ENCODE assay signal across 8 mouse cellular contexts in genomic region chr11:21239763-21240509, GRCm38 (mm10). TPM values are rescaled to one million over a fixed set of nuclear protein-coding genes. Genes with fewer than 3 reads are reported as not detected.
DNase-seq lines count a peak whose midpoint lies in the region; ATAC-seq and TF ChIP-seq lines count a peak whose summit lies in the region.

No protein-coding gene starts in this region.

- H3K4me1 ChIP-seq in kidney, adult 2 months (ENCODE audit: control insufficient read depth, insufficient read depth, low read length), result peaks cover 23% of the 10 kb centered on the region
- peaks cover 1% of the 10 kb centered on the region; the same call in 1 of the 2 replicates for H3K4me1 ChIP-seq in bone marrow, adult 2 months (ENCODE audit: control insufficient read depth, insufficient read depth, low read length)
- H3K4me1 ChIP-seq in hindbrain, embryonic 11.5 days (replicated peaks; ENCODE audit: control insufficient read depth, insufficient read depth, low read length), result 0 out of 2 replicates have a peak, but pooled peaks cover 2% of the 10 kb centered on the region
- peaks cover 17% of the 10 kb centered on the region for H3K4me1 ChIP-seq in midbrain, embryonic 13.5 days (replicated peaks)

- H3K9ac ChIP-seq in hindbrain, embryonic 11.5 days (ENCODE audit: low read depth, low read length), result peak overlapping the region; percentile 99
- H3K9ac ChIP-seq in midbrain, embryonic 13.5 days (replicated peaks), result peak overlapping the region; percentile 99

- H3K4me2 ChIP-seq in hindbrain, embryonic 11.5 days (replicated peaks; ENCODE audit: low read depth, low read length), result peak overlapping the region; percentile 65
- peak overlapping the region; percentile 65 for H3K4me2 ChIP-seq in midbrain, embryonic 13.5 days (replicated peaks)

- no peaks in the 10 kb centered on the region for H3K27me3 ChIP-seq in kidney, adult 2 months (replicated peaks; ENCODE audit: control insufficient read depth, insufficient read depth, low read length)
- H3K27me3 ChIP-seq in hindbrain, embryonic 11.5 days (ENCODE audit: control insufficient read depth, insufficient read depth, low read length), result no peaks in the 10 kb centered on the region
- no peaks in the 10 kb centered on the region for H3K27me3 ChIP-seq in midbrain, embryonic 13.5 days

- no peak for ATAC-seq in hindbrain, embryonic 11.5 days (ENCODE audit: low FRiP score)
- ATAC-seq in midbrain, embryonic 13.5 days, result no peak

- no peak for DNase-seq in kidney, adult 2 months
- DNase-seq in kidney, postnatal 10 days, result no peak
- peak; percentile 16 for DNase-seq in hindbrain, embryonic 11.5 days (ENCODE audit: low spot score)
- DNase-seq in testis, postnatal 14 days (ENCODE audit: low spot score), result no peak
- DNase-seq in right cerebral cortex, postnatal 25 days, result no peak
- DNase-seq in thymus, postnatal 36 days, result no peak

- H3K4me3 ChIP-seq in kidney, adult 2 months (ENCODE audit: insufficient read depth, low read depth, low read length), result peak overlapping the region; percentile 75
- H3K4me3 ChIP-seq in bone marrow, adult 2 months (replicated peaks; ENCODE audit: control insufficient read depth, low read depth, low read length), result peak overlapping the region; percentile 91
- peak overlapping the region; percentile 91 for H3K4me3 ChIP-seq in hindbrain, embryonic 11.5 days (ENCODE audit: low read depth, low read length)
- peak overlapping the region; percentile 88 for H3K4me3 ChIP-seq in midbrain, embryonic 13.5 days (replicated peaks)

- no peaks in the 10 kb centered on the region for H3K36me3 ChIP-seq in kidney, adult 2 months (ENCODE audit: control insufficient read depth, insufficient read depth, low read length)
- H3K36me3 ChIP-seq in hindbrain, embryonic 11.5 days (ENCODE audit: control insufficient read depth, insufficient read depth, low read length), result no peaks in the 10 kb centered on the region
- H3K36me3 ChIP-seq in midbrain, embryonic 13.5 days, result no peaks in the 10 kb centered on the region

- H3K27ac ChIP-seq in kidney, adult 2 months (ENCODE audit: insufficient read depth, low read depth, low read length), result no peak overlapping the region; the same call in 1 of the 2 replicates
- no peak overlapping the region for H3K27ac ChIP-seq in bone marrow, adult 2 months (ENCODE audit: control insufficient read depth, insufficient read depth, low read depth, low read length, poor library complexity)
- H3K27ac ChIP-seq in hindbrain, embryonic 11.5 days (ENCODE audit: low read depth, low read length), result peak overlapping the region; percentile 97
- H3K27ac ChIP-seq in midbrain, embryonic 13.5 days, result peak overlapping the region; percentile 98

- 6% methylated on average over 7 of the region's 7 CpGs for WGBS in kidney, adult 2 months
- 3% methylated on average over 7 of the region's 7 CpGs for WGBS in bone marrow, adult 2 months
- 33% methylated on average over 7 of the region's 7 CpGs for WGBS in hindbrain, embryonic 11.5 days
- WGBS in midbrain, embryonic 13.5 days, result 28% methylated on average over 7 of the region's 7 CpGs

- TF ChIP-seq CTCF in kidney, adult 2 months (conservative IDR thresholded peaks at IDR 0.05; ENCODE audit: insufficient read depth, insufficient read length, low read depth, low read length), result no peak
- no peak for TF ChIP-seq CTCF in bone marrow, adult 2 months (IDR thresholded peaks at IDR 0.05; ENCODE audit: control insufficient read depth, insufficient read depth, low read length)

- no peaks in the 10 kb centered on the region for H3K9me3 ChIP-seq in hindbrain, embryonic 11.5 days (ENCODE audit: control insufficient read depth, low read length)
- H3K9me3 ChIP-seq in midbrain, embryonic 13.5 days, result no peaks in the 10 kb centered on the region

- TF ChIP-seq POLR2A in kidney, adult 2 months (IDR thresholded peaks at IDR 0.05; ENCODE audit: low read depth, low read length), result no peak
- no peak for TF ChIP-seq POLR2A in bone marrow, adult 2 months (IDR thresholded peaks at IDR 0.05; ENCODE audit: borderline replicate concordance, control insufficient read depth, low read depth, low read length)

RNA-seq across cellular contexts. Expression of gene Vps54, which starts 0.9 kb away (rescaled TPM):
- polyA plus RNA-seq in kidney, adult 2 months (2012; rRNA removed), result 11.8 and 13.3 TPM in 2 replicates
- polyA plus RNA-seq in bone marrow, adult 2 months (2011; ENCODE audit: insufficient read depth, insufficient read length, low replicate concordance, missing spikeins), result 15.8 and 19.5 TPM in 2 replicates
- 14.0 and 15.1 TPM in 2 replicates for polyA plus RNA-seq in hindbrain, embryonic 11.5 days (2014; fragmentation: Nextera tagmentation; extraction: Ambion mirVana)
- 11.7 and 11.8 TPM in 2 replicates for polyA plus RNA-seq in midbrain, embryonic 13.5 days (2015; fragmentation: Nextera tagmentation; extraction: Ambion mirVana)

Comparison
In these comparisons a context has a peak if more than half of its experiments do, and no peak if none do; other contexts are left out.
1. H3K27ac ChIP-seq: peak in hindbrain, embryonic 11.5 days (single experiment) and midbrain, embryonic 13.5 days (single experiment); none in kidney, adult 2 months (single experiment) and bone marrow, adult 2 months (single experiment).
2. Peak in every context shown above with its lines, with median percentiles within 50 percentile points of each other: H3K4me3 ChIP-seq.